Mouse (Mus musculus) testis, adult 2 months (tissue): Measurements from ENCODE around the gene Dynlt3.

ENCODE experiments used
- CTCF ChIP-seq: fragments of 200-500 bp; IDR thresholded peaks from 2 replicates; pipeline ENCODE4 v1.5.1; 2012; ENCODE audit warnings: low read depth, mild to moderate bottlenecking, inconsistent platforms, low read length, moderate library complexity; ENCODE audit not compliant: control insufficient read depth, insufficient read depth, insufficient replicate concordance
- POLR2A ChIP-seq: fragments of 200-500 bp; IDR thresholded peaks from 2 replicates; pipeline ENCODE4 v1.6.1; 2012; ENCODE audit warnings: low read depth, mild to moderate bottlenecking, inconsistent platforms, low read length, moderate library complexity; ENCODE audit not compliant: control insufficient read depth

DNA sequence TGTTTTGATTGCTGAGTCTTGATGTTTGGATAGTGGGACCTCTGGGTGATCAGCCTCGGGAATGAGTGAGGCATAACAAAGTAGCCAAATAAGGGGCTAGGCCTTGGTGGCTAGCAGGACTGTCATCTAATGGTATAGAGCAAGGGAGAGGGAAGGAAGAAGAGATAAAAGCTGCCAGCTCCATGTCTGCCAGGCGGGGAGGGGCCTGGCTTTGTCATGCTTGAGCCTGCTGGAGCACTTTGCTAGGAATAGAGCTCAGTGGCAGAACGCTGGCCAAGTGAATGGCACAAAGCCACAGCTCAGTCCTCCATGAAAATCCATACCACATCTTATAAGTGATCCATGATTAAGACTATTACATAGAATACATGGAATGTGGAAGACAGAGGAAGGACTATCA lies 10.0 kb downstream of the Dynlt3 start:
- no peak for TF ChIP-seq CTCF
- TF ChIP-seq POLR2A, result no peak
